Comparison of ENCODE assay signal across 23 mouse cellular contexts in the genomic region with DNA sequence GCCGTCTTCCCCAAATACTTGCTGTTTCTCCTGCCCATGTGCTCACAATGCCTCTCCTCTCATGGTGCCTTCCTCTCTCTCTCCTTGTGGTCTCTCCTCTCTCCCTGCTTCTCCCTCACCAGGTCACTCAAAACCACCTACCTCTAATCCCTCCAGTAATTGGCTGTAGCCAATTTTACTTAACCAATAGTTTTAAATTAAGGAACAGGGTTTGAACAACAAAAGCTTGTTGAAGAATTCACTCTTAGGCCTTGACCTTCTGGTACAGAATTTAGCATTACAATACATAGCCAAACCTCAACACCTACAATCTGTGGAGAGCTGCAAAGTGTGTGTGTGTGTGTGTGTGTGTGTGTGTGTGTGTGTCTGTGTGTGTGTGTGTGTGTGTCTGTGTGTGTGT.
"Had no signal": no experiment of that assay in that cellular context is flagged by ENCODE, and none has a peak within 500 bp of the region (broad histone marks: within the 10 kb centered on the region; RNA-seq: fewer than 3 reads in every experiment).

No protein-coding gene starts in this region.

- H3K27me3 ChIP-seq: liver, embryonic 12.5 days; liver, embryonic 15.5 days; lung, embryonic 15.5 days; megakaryocyte, embryonic 14.5 days; midbrain, embryonic 13.5 days; neural tube, embryonic 13.5 days; stomach, embryonic 15.5 days had no signal

- H3K9me3 ChIP-seq: limb, embryonic 13.5 days; liver, embryonic 12.5 days; liver, embryonic 15.5 days; lung, embryonic 15.5 days; midbrain, embryonic 10.5 days; midbrain, embryonic 13.5 days; neural tube, embryonic 13.5 days; stomach, embryonic 15.5 days had no signal

- H3K9ac ChIP-seq: limb, embryonic 13.5 days; liver, embryonic 12.5 days; liver, embryonic 15.5 days; lung, embryonic 15.5 days; midbrain, embryonic 13.5 days; neural tube, embryonic 13.5 days; stomach, embryonic 15.5 days had no signal

- H3K4me1 ChIP-seq: liver, embryonic 12.5 days; liver, embryonic 15.5 days; lung, embryonic 15.5 days; midbrain, embryonic 13.5 days; neural tube, embryonic 13.5 days; stomach, embryonic 15.5 days had no signal

- H3K27ac ChIP-seq: kidney, postnatal 0 days; left cerebral cortex, adult 2 months; limb, embryonic 13.5 days; liver, embryonic 12.5 days; liver, embryonic 15.5 days; lung, embryonic 15.5 days; midbrain, embryonic 10.5 days; midbrain, embryonic 13.5 days; neural tube, embryonic 13.5 days; stomach, embryonic 15.5 days had no signal

- DNase-seq: kidney, postnatal 25 days; layer of hippocampus, postnatal 36 days; left cerebral cortex, postnatal 4 days; liver; lung, adult 18-20 months; lung, postnatal 10 days; lung, postnatal 36 days; retina, postnatal 1 day; right cerebral cortex, postnatal 25 days; spleen, adult 18-20 months; thymus, postnatal 25 days had no signal

- H3K4me3 ChIP-seq: left cerebral cortex, adult 2 months; limb, embryonic 13.5 days; liver, embryonic 12.5 days; liver, embryonic 15.5 days; lung, embryonic 15.5 days; megakaryocyte, embryonic 14.5 days; midbrain, embryonic 10.5 days; midbrain, embryonic 13.5 days; myocyte; neural tube, embryonic 13.5 days; stomach, embryonic 15.5 days had no signal

- H3K36me3 ChIP-seq: limb, embryonic 13.5 days; liver, embryonic 12.5 days; liver, embryonic 15.5 days; lung, embryonic 15.5 days; midbrain, embryonic 10.5 days; midbrain, embryonic 13.5 days; neural tube, embryonic 13.5 days; stomach, embryonic 15.5 days had no signal
